9 mouse cellular contexts compared by ENCODE assay signal in the genomic region with DNA sequence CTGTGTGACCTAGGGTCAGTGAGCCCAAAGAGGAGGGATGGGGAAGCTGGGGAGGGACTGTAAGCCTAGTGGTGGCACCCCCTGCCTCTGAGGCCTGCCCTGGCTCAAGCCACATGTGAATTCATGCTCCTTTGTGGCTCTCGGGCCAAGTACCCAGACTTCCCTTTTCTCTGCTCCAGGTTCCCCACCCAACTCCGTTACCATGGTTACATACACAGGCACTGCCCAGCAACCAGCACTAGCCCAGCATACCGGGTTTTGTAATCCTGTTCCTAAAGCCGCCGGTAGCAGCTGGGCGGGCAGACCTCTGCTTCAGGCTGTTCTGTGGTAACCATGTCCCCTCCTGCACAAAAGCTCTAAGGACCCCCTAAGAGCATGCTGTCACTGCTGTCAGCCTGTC. TPM values are rescaled to one million over a fixed set of nuclear protein-coding genes. Genes with fewer than 3 reads are reported as not detected.
DNase-seq lines count a peak whose midpoint lies in the region; ATAC-seq lines count a peak whose summit lies in the region.
"Had no signal": no experiment of that assay in that cellular context is flagged by ENCODE, and none has a peak within 500 bp of the region (broad histone marks: within the 10 kb centered on the region; RNA-seq: fewer than 3 reads in every experiment).

No protein-coding gene starts in this region.

- H3K4me3 ChIP-seq in forebrain, embryonic 16.5 days (replicated peaks; ENCODE audit: low read length): no peak overlapping the region
- H3K4me3 ChIP-seq: erythroblast, embryonic 14.5 days had no signal

- H3K9ac ChIP-seq in forebrain, embryonic 16.5 days (replicated peaks; ENCODE audit: low read depth, low read length): no peak overlapping the region

- no peak overlapping the region for H3K27ac ChIP-seq in forebrain, embryonic 16.5 days (ENCODE audit: low read length)

- 12% methylated on average over 6 of the region's 6 CpGs for WGBS in forebrain, embryonic 16.5 days

- H3K27me3 ChIP-seq in forebrain, embryonic 16.5 days (replicated peaks; ENCODE audit: control insufficient read depth, insufficient read depth, low read length): no peaks in the 10 kb centered on the region
- no peaks in the 10 kb centered on the region for H3K27me3 ChIP-seq in splenic B cell, adult 2 months (ENCODE audit: control insufficient read depth, insufficient read depth, low read length, poor library complexity, severe bottlenecking)

- H3K4me1 ChIP-seq in forebrain, embryonic 16.5 days (replicated peaks; ENCODE audit: control insufficient read depth, insufficient read depth, low read length): peaks cover 53% of the 10 kb centered on the region

- H3K9me3 ChIP-seq in forebrain, embryonic 16.5 days (ENCODE audit: control insufficient read depth, low read length): no peaks in the 10 kb centered on the region

- peak; percentile 11 for ATAC-seq in forebrain, embryonic 16.5 days

- H3K36me3 ChIP-seq in forebrain, embryonic 16.5 days (ENCODE audit: control insufficient read depth, insufficient read depth): no peaks in the 10 kb centered on the region
- peaks cover 15% of the 10 kb centered on the region for H3K36me3 ChIP-seq in splenic B cell, adult 2 months (ENCODE audit: control insufficient read depth, insufficient read depth, low read length, poor library complexity, severe bottlenecking)

- DNase-seq in gastrocnemius, adult 18-20 months (ENCODE audit: low spot score): peak; percentile 52
- no peak for DNase-seq in gastrocnemius, adult 8-10 months (ENCODE audit: low spot score in 2 of 2)
- peak; percentile 76 for DNase-seq in ES-CJ7 (ENCODE audit: low read depth, low spot score)
- DNase-seq in lung, postnatal 25 days (ENCODE audit: low spot score): peak; percentile 77
- DNase-seq in splenic B cell, adult 2 months (ENCODE audit: low read depth, low spot score): peak; percentile 79
- DNase-seq in spleen, postnatal 14 days (ENCODE audit: low spot score in 2 of 2): no peak
- no peak for DNase-seq in kidney, adult 8-10 months

- H3K4me2 ChIP-seq in forebrain, embryonic 16.5 days (ENCODE audit: low read length): no peak overlapping the region

RNA-seq across cellular contexts. Expression of gene Ttc7, which starts 44.3 kb away (rescaled TPM):
- total RNA-seq in gastrocnemius, adult 18-20 months (2021): 10 to 100 TPM in 1 of 2 experiments, 1 to 10 TPM in 1; 8.6 to 10.6 TPM
- total RNA-seq in gastrocnemius, adult 8-10 months (2022): 1 to 10 TPM; 8.2 to 9.4 (median 9.1) TPM
- polyA plus RNA-seq in forebrain, embryonic 16.5 days (2015; fragmentation: Nextera tagmentation; extraction: Ambion mirVana): 3.1 and 3.4 TPM in 2 replicates

Comparison
In these comparisons a context has a peak if more than half of its experiments do, and no peak if none do; other contexts are left out.
1. DNase-seq: peak in gastrocnemius, adult 18-20 months (single experiment), ES-CJ7 (single experiment), lung, postnatal 25 days (single experiment) and splenic B cell, adult 2 months (single experiment); none in gastrocnemius, adult 8-10 months (0 of 2), spleen, postnatal 14 days (0 of 2) and kidney, adult 8-10 months (0 of 2).